Mouse (Mus musculus) WW6 (cell line): ENCODE results near the gene Wdr90.
"Not testable (repeated sequence)": the region's sequence is repeated elsewhere in the genome, so short reads cannot be mapped to it uniquely, and the experiment has no call there.

ENCODE experiments used
- DNase-seq: peaks from one replicate; pipeline ENCODE4 v3.0.0-alpha.2; 2013; ENCODE audit warnings: low read depth, low spot score

Gene Wdr90

GRCm38 (mm10) chr17:25808789-25809605 lies 52.3 kb downstream of the Wdr90 start, which contains the start of gene Fbxl16:
Gene Fbxl16 (plus strand): TSS chr17:25809085.
- no peak for DNase-seq

- DNase-seq, result no peak
Observed at GRCm38 (mm10) chr17:25808028-25808427, 53.3 kb downstream of the Wdr90 start.

- not testable (repeated sequence) for DNase-seq
Observed at GRCm38 (mm10) chr17:25807452-25807851, 53.8 kb downstream of the Wdr90 start.

- DNase-seq, result no peak
Observed at GRCm38 (mm10) chr17:25806507-25806906, 54.8 kb downstream of the Wdr90 start.

- DNase-seq, result no peak
Observed at GRCm38 (mm10) chr17:25802825-25803517, 58.3 kb downstream of the Wdr90 start.

- DNase-seq, result no peak
Observed at GRCm38 (mm10) chr17:25801029-25801428, 60.3 kb downstream of the Wdr90 start.

GRCm38 (mm10) chr17:25796951-25797369 lies 64.3 kb downstream of the Wdr90 start, which contains the start of gene Metrn:
Gene Metrn (minus strand): TSS chr17:25797136.
- no peak for DNase-seq

- DNase-seq, result no peak
Observed at GRCm38 (mm10) chr17:25796211-25796771, 65.0 kb downstream of the Wdr90 start.

GRCm38 (mm10) chr17:25795609-25796092 lies 65.7 kb downstream of the Wdr90 start, which contains the start of gene AC134908.4:
Gene AC134908.4 (minus strand): TSS chr17:25795659.
- DNase-seq, result no peak

GRCm38 (mm10) chr17:25794998-25795397 lies 66.3 kb downstream of the Wdr90 start:
- no peak for DNase-seq
